Mouse (Mus musculus) cerebellum, adult 2 months (tissue): Measurements from ENCODE around the gene Col24a1.

Source experiments
- CTCF ChIP-seq: fragments of 200-500 bp; IDR thresholded peaks from 2 replicates; pipeline ENCODE4 v1.5.1; 2011; ENCODE audit warnings: low read depth, mild to moderate bottlenecking, control low read depth, low read length, moderate library complexity, borderline replicate concordance; ENCODE audit not compliant: insufficient read depth
- POLR2A ChIP-seq: fragments of 200-500 bp; IDR thresholded peaks from 2 replicates; pipeline ENCODE4 v1.6.1; 2011; ENCODE audit warnings: low read length, control low read depth, borderline replicate concordance; ENCODE audit not compliant: insufficient read depth

DNA sequence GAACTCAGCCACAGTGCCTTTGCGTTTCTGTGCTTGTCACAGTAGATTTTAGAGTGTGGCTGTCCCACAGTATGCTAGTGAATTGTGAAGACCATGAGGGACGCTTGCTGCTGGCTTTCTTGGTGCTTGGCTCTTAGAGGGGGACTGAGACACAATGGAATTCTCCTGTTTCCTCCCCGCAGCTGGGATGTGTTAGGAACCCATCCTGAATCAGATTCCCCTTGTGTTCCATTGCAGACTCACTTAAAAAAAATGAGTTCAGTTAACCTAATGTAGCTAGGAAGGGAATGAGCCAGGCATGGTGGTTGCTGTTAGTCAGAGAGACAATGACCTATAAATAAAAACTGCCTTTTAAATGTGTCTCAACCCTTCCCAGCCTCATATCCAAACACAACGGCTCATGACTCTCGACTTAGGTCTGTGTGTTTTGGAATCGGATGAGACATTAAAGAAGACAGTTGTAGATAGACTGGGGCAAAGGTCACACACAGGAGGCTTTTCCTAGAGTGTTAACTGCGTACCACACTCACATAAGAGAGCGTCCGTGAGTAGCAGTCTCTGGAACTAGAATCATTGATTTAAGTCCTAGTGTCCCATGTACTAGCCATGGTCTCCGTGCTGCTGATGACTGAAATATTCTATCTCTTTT lies 47.7 kb downstream of the Col24a1 start:
- no peak for TF ChIP-seq CTCF
- no peak for TF ChIP-seq POLR2A
